Mouse (Mus musculus): Measurements from ENCODE around the gene Adra1d.

DNA sequence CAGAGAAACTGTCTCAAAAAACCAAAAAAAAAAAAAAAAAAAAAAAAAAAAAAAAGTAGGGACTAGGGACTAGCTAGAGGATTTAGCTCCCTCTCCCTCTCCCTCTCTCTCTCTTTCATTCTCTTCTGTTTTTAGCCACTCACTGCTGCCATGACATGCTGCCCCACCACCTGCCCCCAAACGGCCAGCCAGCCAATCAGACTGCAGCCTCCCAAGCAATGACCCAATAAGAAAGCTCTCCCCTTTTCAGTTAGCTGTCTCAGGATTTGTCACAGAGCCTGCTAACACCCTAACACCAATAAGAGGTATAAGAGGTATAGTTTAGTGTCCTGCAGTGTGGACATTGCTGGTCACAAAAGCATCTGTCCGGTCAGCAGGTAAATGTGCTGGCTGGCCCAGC is 11.6 kb downstream of the Adra1d start:
- TF ChIP-seq BHLHE40 (IDR thresholded peaks at IDR 0.05; ENCODE audit: low read depth, low read length), result no peak
- no peak for TF ChIP-seq E2F4 (IDR thresholded peaks at IDR 0.05; ENCODE audit: insufficient replicate concordance, low read depth, low read length)
- no peak for TF ChIP-seq JUND (conservative IDR thresholded peaks at IDR 0.05; ENCODE audit: low read depth, low read length)
- no peak for TF ChIP-seq MEF2A (IDR thresholded peaks at IDR 0.05; ENCODE audit: borderline replicate concordance, low read depth, low read length)
- TF ChIP-seq CTCF (conservative IDR thresholded peaks at IDR 0.05 in 1 of 2, IDR thresholded peaks at IDR 0.05 in 1 of 2; ENCODE audit: low read depth in 2 of 2, low read length in 2 of 2), result no peak
